Mouse (Mus musculus): ENCODE data around the gene Tmem273. TPM values are rescaled to one million over a fixed set of nuclear protein-coding genes. Genes with fewer than 3 reads are reported as not detected.

The Tmem273 gene
- 0.63 TPM for polyA plus RNA-seq (2014; fragmentation: Illumina TruSeq; extraction: RNeasy Lipid Tissue Mini Kit (QIAGEN cat#74804); ENCODE audit: low read depth, low replicate concordance)

GRCm38 (mm10) chr14:32785556-32786130 is at the start of gene Tmem273:
Gene Tmem273 (plus strand): TSS chr14:32785963.

GRCm38 (mm10) chr14:32833847-32834246 is 48.1 kb downstream of the Tmem273 start, which contains the start of gene Fam170b:
Gene Fam170b (plus strand): TSS chr14:32833962.

GRCm38 (mm10) chr14:32856681-32857328 is 71.0 kb downstream of the Tmem273 start, which contains the start of gene Vstm4:
Gene Vstm4 (plus strand): TSS chr14:32856756.

Other genes with a start within 250 kb of the Tmem273 start
- not detected for gene Prrxl1, start 186.6 kb upstream of the Tmem273 start, polyA plus RNA-seq (2014; fragmentation: Illumina TruSeq; extraction: RNeasy Lipid Tissue Mini Kit (QIAGEN cat#74804); ENCODE audit: low read depth, low replicate concordance)
- gene 3425401B19Rik, start 100.7 kb upstream of the Tmem273 start, polyA plus RNA-seq (2014; fragmentation: Illumina TruSeq; extraction: RNeasy Lipid Tissue Mini Kit (QIAGEN cat#74804); ENCODE audit: low read depth, low replicate concordance), result 0.16 TPM
- not detected for gene Fam170b, start 48.0 kb downstream of the Tmem273 start, polyA plus RNA-seq (2014; fragmentation: Illumina TruSeq; extraction: RNeasy Lipid Tissue Mini Kit (QIAGEN cat#74804); ENCODE audit: low read depth, low replicate concordance)
- 4.5 TPM for gene Vstm4, start 70.8 kb downstream of the Tmem273 start, polyA plus RNA-seq (2014; fragmentation: Illumina TruSeq; extraction: RNeasy Lipid Tissue Mini Kit (QIAGEN cat#74804); ENCODE audit: low read depth, low replicate concordance)
- 0.79 TPM for gene Lrrc18, start 205.4 kb downstream of the Tmem273 start, polyA plus RNA-seq (2014; fragmentation: Illumina TruSeq; extraction: RNeasy Lipid Tissue Mini Kit (QIAGEN cat#74804); ENCODE audit: low read depth, low replicate concordance)

Measured in sigmoid colon, adult 10 weeks (tissue).